Mouse (Mus musculus) brown adipose tissue, adult 24 weeks (tissue): ENCODE measurements around the gene Jmjd1c. TPM values are rescaled to one million over a fixed set of nuclear protein-coding genes. Genes with fewer than 3 reads are reported as not detected.

Source experiments
- polyA plus RNA-seq: library from polyadenylated mRNA; stranded (reverse); fragments of >200 nt; gene quantifications from 2 replicates; pipeline ENCODE4 v1.2.4, GENCODE M21; 2012; ENCODE audit not compliant: missing spikeins, insufficient read depth, insufficient read length

Gene Jmjd1c
- polyA plus RNA-seq, 1 experiment, result 12.7 TPM

Other genes with a start within 250 kb of the Jmjd1c start
- 32.0 and 42.6 TPM in 2 replicates for gene Reep3, start 820 bp downstream of the Jmjd1c start, polyA plus RNA-seq
- 18.6 and 70.7 TPM in 2 replicates for gene Nrbf2, start 189.2 kb downstream of the Jmjd1c start, polyA plus RNA-seq